Mouse (Mus musculus) erythroblast, adult 5-6 weeks (primary cell): ENCODE measurements around the gene Bglap2. TPM values are rescaled to one million over a fixed set of nuclear protein-coding genes. Genes with fewer than 3 reads are reported as not detected.
"Not testable (repeated sequence)": the region's sequence is repeated elsewhere in the genome, so short reads cannot be mapped to it uniquely, and the experiment has no call there.

Source experiments
- ATAC-seq: replicated peaks from 2 replicates; pipeline ENCODE4 v1.8.0; 2016; ENCODE audit warnings: moderate number of reproducible peaks, mild to moderate bottlenecking, moderate TSS enrichment, inconsistent platforms; ENCODE audit not compliant: poor library complexity, low FRiP score, severe bottlenecking
- total RNA-seq, 2 experiments: library from RNA; stranded (forward) in 1 of 2; stranded (reverse) in 1 of 2; fragments of 150-400 nt in 1 of 2; fragments of 200-764, 138-1000 nt in 1 of 2; gene quantifications; 2 replicates each; pipeline versions ENCODE4 v1.2.3 to v1.2.4; 2015 to 2017; ENCODE audit warnings: low replicate concordance in 2 of 2

Gene Bglap2
- total RNA-seq, 2 experiments from 2014 or later: not detected

GRCm38 (mm10) chr3:88395742-88396141 is 17.2 kb upstream of the Bglap2 start:
- ATAC-seq: no peak

GRCm38 (mm10) chr3:88395288-88395687 is 16.8 kb upstream of the Bglap2 start:
- no peak for ATAC-seq

- no peak for ATAC-seq
Measured at GRCm38 (mm10) chr3:88393776-88394375, 15.4 kb upstream of the Bglap2 start.

- no peak for ATAC-seq
Measured at GRCm38 (mm10) chr3:88384364-88384763, 5.9 kb upstream of the Bglap2 start, which contains the start of gene Bglap. Gene Bglap (minus strand): TSS chr3:88384464.

GRCm38 (mm10) chr3:88382383-88382782 is 3.9 kb upstream of the Bglap2 start:
- not testable (repeated sequence) for ATAC-seq

- ATAC-seq: peak; percentile 75
Measured at GRCm38 (mm10) chr3:88381389-88382315, 3.2 kb upstream of the Bglap2 start.

GRCm38 (mm10) chr3:88376644-88377043 is 1.9 kb downstream of the Bglap2 start:
- not testable (repeated sequence) for ATAC-seq

GRCm38 (mm10) chr3:88375750-88376626 is 2.5 kb downstream of the Bglap2 start:
- peak; percentile 80 for ATAC-seq

- ATAC-seq: not testable (repeated sequence)
Measured at GRCm38 (mm10) chr3:88372643-88373042, 5.9 kb downstream of the Bglap2 start, which contains the start of gene Bglap3. Gene Bglap3 (minus strand): TSS chr3:88372743.

GRCm38 (mm10) chr3:88368511-88368910 is 10.0 kb downstream of the Bglap2 start:
- ATAC-seq: not testable (repeated sequence)

- not testable (repeated sequence) for ATAC-seq
Measured at GRCm38 (mm10) chr3:88367517-88367916, 11.0 kb downstream of the Bglap2 start.

- ATAC-seq: peak; percentile 59
Measured at GRCm38 (mm10) chr3:88366830-88367428, 11.6 kb downstream of the Bglap2 start.

GRCm38 (mm10) chr3:88365705-88366361 is 12.7 kb downstream of the Bglap2 start:
- no peak for ATAC-seq

GRCm38 (mm10) chr3:88364337-88364736 is 14.2 kb downstream of the Bglap2 start, which contains the start of gene Paqr6:
Gene Paqr6 (plus strand): TSS chr3:88364584.
- peak; percentile 25; the same call in 1 of the 2 replicates for ATAC-seq

GRCm38 (mm10) chr3:88363700-88364099 is 14.8 kb downstream of the Bglap2 start:
- ATAC-seq: peak; percentile 72

- ATAC-seq: no peak
Measured at GRCm38 (mm10) chr3:88361612-88362313, 16.7 kb downstream of the Bglap2 start.

GRCm38 (mm10) chr3:88361096-88361495 is 17.4 kb downstream of the Bglap2 start:
- no peak for ATAC-seq

GRCm38 (mm10) chr3:88359989-88360388 is 18.5 kb downstream of the Bglap2 start:
- no peak for ATAC-seq
